ENCODE assay signal across 17 mouse cellular contexts in genomic region chr3:149305011-149305413, GRCm38 (mm10).
DNase-seq lines count a peak whose midpoint lies in the region; ATAC-seq lines count a peak whose summit lies in the region.
"Had no signal": no experiment of that assay in that cellular context is flagged by ENCODE, and none has a peak within 500 bp of the region (broad histone marks: within the 10 kb centered on the region; RNA-seq: fewer than 3 reads in every experiment).

No protein-coding gene starts in this region.

- peaks cover 56% of the 10 kb centered on the region for H3K4me1 ChIP-seq in forebrain, embryonic 10.5 days
- peaks cover 4% of the 10 kb centered on the region for H3K4me1 ChIP-seq in forebrain, embryonic 13.5 days
- no peaks in the 10 kb centered on the region for H3K4me1 ChIP-seq in midbrain, embryonic 15.5 days
- H3K4me1 ChIP-seq: heart, embryonic 13.5 days; hindbrain, embryonic 13.5 days had no signal

- H3K4me3 ChIP-seq in forebrain, embryonic 10.5 days = no peak overlapping the region
- no peak overlapping the region for H3K4me3 ChIP-seq in forebrain, embryonic 13.5 days
- no peak overlapping the region for H3K4me3 ChIP-seq in midbrain, embryonic 15.5 days
- H3K4me3 ChIP-seq: erythroblast, embryonic 14.5 days; gastrocnemius, adult 2 months; heart, embryonic 13.5 days; hindbrain, embryonic 13.5 days; kidney, embryonic 15.5 days; limb, embryonic 15.5 days; neural tube, embryonic 13.5 days had no signal

- peak overlapping the region; percentile 40 for H3K27ac ChIP-seq in forebrain, embryonic 10.5 days
- H3K27ac ChIP-seq in forebrain, embryonic 13.5 days = no peak overlapping the region
- no peak overlapping the region for H3K27ac ChIP-seq in midbrain, embryonic 15.5 days
- H3K27ac ChIP-seq: gastrocnemius, adult 2 months; heart, embryonic 13.5 days; hindbrain, embryonic 13.5 days; kidney, embryonic 15.5 days; limb, embryonic 15.5 days; macrophage; neural tube, embryonic 13.5 days had no signal

- no peak for ATAC-seq in forebrain, embryonic 13.5 days
- no peak for ATAC-seq in midbrain, embryonic 15.5 days (replicated peaks)

- no peaks in the 10 kb centered on the region for H3K27me3 ChIP-seq in forebrain, embryonic 10.5 days (ENCODE audit: poor library complexity, severe bottlenecking)
- H3K27me3 ChIP-seq in forebrain, embryonic 13.5 days = no peaks in the 10 kb centered on the region
- H3K27me3 ChIP-seq in midbrain, embryonic 15.5 days (replicated peaks) = no peaks in the 10 kb centered on the region
- H3K27me3 ChIP-seq: heart, embryonic 13.5 days; kidney, embryonic 15.5 days; limb, embryonic 15.5 days had no signal

- WGBS in forebrain, embryonic 10.5 days = 79% methylated on average over 6 of the region's 6 CpGs
- 60% methylated on average over 6 of the region's 6 CpGs for WGBS in forebrain, embryonic 13.5 days
- WGBS in midbrain, embryonic 15.5 days = 61% methylated on average over 6 of the region's 6 CpGs

- H3K9me3 ChIP-seq in forebrain, embryonic 10.5 days = no peaks in the 10 kb centered on the region
- no peaks in the 10 kb centered on the region for H3K9me3 ChIP-seq in forebrain, embryonic 13.5 days (replicated peaks)
- no peaks in the 10 kb centered on the region for H3K9me3 ChIP-seq in midbrain, embryonic 15.5 days
- H3K9me3 ChIP-seq: heart, embryonic 13.5 days; hindbrain, embryonic 13.5 days; kidney, embryonic 15.5 days; limb, embryonic 15.5 days; neural tube, embryonic 13.5 days had no signal

- H3K4me2 ChIP-seq in forebrain, embryonic 13.5 days = no peak overlapping the region
- no peak overlapping the region for H3K4me2 ChIP-seq in midbrain, embryonic 15.5 days
- H3K4me2 ChIP-seq: heart, embryonic 13.5 days; hindbrain, embryonic 13.5 days; kidney, embryonic 15.5 days; limb, embryonic 15.5 days; neural tube, embryonic 13.5 days had no signal

- DNase-seq in forebrain, embryonic 10.5 days (ENCODE audit: extremely low spot score, low spot score) = no peak
- peak; percentile 7 to 12 for DNase-seq in right cerebral cortex, postnatal 36 days (ENCODE audit: low spot score in 2 of 2)
- no peak for DNase-seq in right cerebral cortex, postnatal 25 days
- peak; percentile 52 for DNase-seq in lung, postnatal 10 days
- DNase-seq in yolk sac, embryonic 10.5 days (ENCODE audit: low spot score) = peak; percentile 17
- no peak for DNase-seq in cerebellum, adult 11-12 months
- DNase-seq: adrenal gland, postnatal 25 days; gastrocnemius, adult 2 months had no signal

- H3K9ac ChIP-seq in forebrain, embryonic 13.5 days = no peak overlapping the region
- no peak overlapping the region for H3K9ac ChIP-seq in midbrain, embryonic 15.5 days
- H3K9ac ChIP-seq: heart, embryonic 13.5 days; hindbrain, embryonic 13.5 days; kidney, embryonic 15.5 days; limb, embryonic 15.5 days; neural tube, embryonic 13.5 days had no signal

- H3K36me3 ChIP-seq in forebrain, embryonic 10.5 days (replicated peaks) = no peaks in the 10 kb centered on the region
- no peaks in the 10 kb centered on the region for H3K36me3 ChIP-seq in forebrain, embryonic 13.5 days (ENCODE audit: poor library complexity, severe bottlenecking)
- no peaks in the 10 kb centered on the region for H3K36me3 ChIP-seq in midbrain, embryonic 15.5 days (replicated peaks)
- H3K36me3 ChIP-seq: heart, embryonic 13.5 days; hindbrain, embryonic 13.5 days; kidney, embryonic 15.5 days; limb, embryonic 15.5 days; neural tube, embryonic 13.5 days had no signal

Comparison
In these comparisons a context has a peak if more than half of its experiments do, and no peak if none do; other contexts are left out.
1. DNase-seq: peak in right cerebral cortex, postnatal 36 days (2 of 2), lung, postnatal 10 days (single experiment) and yolk sac, embryonic 10.5 days (single experiment); none in forebrain, embryonic 10.5 days (single experiment), right cerebral cortex, postnatal 25 days (single experiment) and cerebellum, adult 11-12 months (single experiment).